Mouse (Mus musculus) kidney, adult 2 months (tissue): ENCODE measurements around the gene Ripor3. TPM values are rescaled to one million over a fixed set of nuclear protein-coding genes. Genes with fewer than 3 reads are reported as not detected.
A peak's percentile ranks its signal among the peaks of the same experiment; 100 is the strongest.

Experiments
- DNase-seq: peaks from one replicate; pipeline ENCODE4 v3.0.0; 2021
- H3K27ac ChIP-seq: fragments of 200-500 bp; 2 replicates; pipeline ENCODE4 v1.5.1; 2012; ENCODE audit warnings: low read depth, low read length, control low read depth, inconsistent platforms; ENCODE audit not compliant: insufficient read depth
- H3K27me3 ChIP-seq: fragments of 200-500 bp; replicated peaks from 2 replicates; pipeline ENCODE4 v1.6.1; 2012; ENCODE audit warnings: mild to moderate bottlenecking, moderate library complexity, low read length, inconsistent platforms; ENCODE audit not compliant: control insufficient read depth, insufficient read depth
- H3K36me3 ChIP-seq: fragments of 200-500 bp; 2 replicates; pipeline ENCODE4 v1.6.1; 2012; ENCODE audit warnings: mild to moderate bottlenecking, moderate library complexity, low read length, inconsistent platforms; ENCODE audit not compliant: control insufficient read depth, insufficient read depth
- H3K4me1 ChIP-seq: fragments of 200-500 bp; 2 replicates; pipeline ENCODE4 v1.6.1; 2011; ENCODE audit warnings: low read length; ENCODE audit not compliant: control insufficient read depth, insufficient read depth
- H3K4me3 ChIP-seq: fragments of 200-500 bp; 2 replicates; pipeline ENCODE4 v1.5.1; 2011; ENCODE audit warnings: mild to moderate bottlenecking, low read depth, low read length, control low read depth; ENCODE audit not compliant: insufficient read depth
- CTCF ChIP-seq: fragments of 200-500 bp; conservative IDR thresholded peaks from 2 replicates; pipeline ENCODE4 v1.5.1; 2011; ENCODE audit warnings: low read depth, mild to moderate bottlenecking, control low read depth, low read length, moderate library complexity, mixed read lengths; ENCODE audit not compliant: insufficient read depth, insufficient read length
- POLR2A ChIP-seq: fragments of 200-500 bp; IDR thresholded peaks from one replicate; pipeline ENCODE4 v1.6.1; 2011; ENCODE audit warnings: low read depth, low read length, control low read depth
- WGBS: fragments of 180-500 bp; shearing (Covaris S2); methylation state at CpG from one replicate; pipeline ENCODE4 v1.1.7; 2018; 5-methylcytosine and 5-hydroxymethylcytosine counted together
- polyA plus RNA-seq: library from polyadenylated mRNA; depleted of rRNA; stranded (reverse); fragments of >200 nt; gene quantifications from 2 replicates; pipeline ENCODE4 v1.2.3, GENCODE M21; 2012

The Ripor3 gene
- polyA plus RNA-seq, 1 experiment = 12.3 TPM

DNA sequence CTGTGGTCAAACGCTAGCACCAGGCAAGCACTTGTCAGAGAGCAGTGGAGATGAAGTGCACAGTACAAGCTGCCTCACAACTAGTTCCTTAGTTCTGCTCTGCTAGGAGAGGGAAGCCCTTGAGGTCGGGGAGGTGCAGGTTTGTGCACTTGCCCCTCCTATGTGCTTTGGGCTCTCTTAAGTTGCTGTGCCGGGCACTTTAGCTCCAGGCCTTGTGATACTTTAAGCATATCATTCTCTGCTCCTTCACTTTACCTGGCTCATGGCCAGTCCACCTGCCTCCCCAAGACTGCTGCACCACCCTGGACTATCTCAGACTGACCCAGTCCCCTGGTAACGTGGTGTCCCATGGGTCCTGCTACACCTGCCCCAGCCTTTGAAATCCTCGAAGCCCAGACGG lies 62.4 kb downstream of the Ripor3 start:
- H3K4me3 ChIP-seq = no peak overlapping the region
- no peak overlapping the region for H3K27ac ChIP-seq
- H3K36me3 ChIP-seq = no peaks in the 10 kb centered on the region
- H3K27me3 ChIP-seq = no peaks in the 10 kb centered on the region
- DNase-seq = no peak
- 56% methylated on average over 6 of the region's 6 CpGs for WGBS
- peaks cover 64% of the 10 kb centered on the region for H3K4me1 ChIP-seq
- no peak for TF ChIP-seq CTCF
- TF ChIP-seq POLR2A = no peak

DNA sequence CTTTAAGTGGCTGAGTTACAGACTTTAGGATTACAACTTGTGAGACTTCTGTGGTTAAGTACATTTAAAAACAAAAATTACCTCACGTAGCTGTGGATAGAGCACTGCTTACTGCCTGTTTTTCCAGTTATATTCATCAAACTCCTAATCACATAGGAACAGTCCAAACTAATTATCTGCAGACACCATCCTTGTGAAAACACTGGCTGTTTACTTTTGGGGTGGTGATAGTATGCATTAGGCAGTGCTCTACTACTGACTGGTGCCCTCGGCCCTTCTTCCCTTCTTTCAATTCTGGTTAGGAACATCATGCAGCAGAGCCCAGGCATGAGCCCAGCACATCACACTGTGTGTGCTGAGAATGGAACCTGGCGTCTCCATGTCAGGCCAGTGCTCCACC lies 63.2 kb downstream of the Ripor3 start:
- WGBS = 85% methylated on average over 3 of the region's 3 CpGs
- Histone ChIP-seq H3K36me3 (no peaks in the 10 kb centered on the region), H3K27me3 (no peaks in the 10 kb centered on the region), H3K27ac (no peak overlapping the region), H3K4me1 (peaks cover 69% of the 10 kb centered on the region), H3K4me3 (no peak overlapping the region)
- TF ChIP-seq POLR2A = no peak
- no peak for TF ChIP-seq CTCF
- no peak for DNase-seq

DNA sequence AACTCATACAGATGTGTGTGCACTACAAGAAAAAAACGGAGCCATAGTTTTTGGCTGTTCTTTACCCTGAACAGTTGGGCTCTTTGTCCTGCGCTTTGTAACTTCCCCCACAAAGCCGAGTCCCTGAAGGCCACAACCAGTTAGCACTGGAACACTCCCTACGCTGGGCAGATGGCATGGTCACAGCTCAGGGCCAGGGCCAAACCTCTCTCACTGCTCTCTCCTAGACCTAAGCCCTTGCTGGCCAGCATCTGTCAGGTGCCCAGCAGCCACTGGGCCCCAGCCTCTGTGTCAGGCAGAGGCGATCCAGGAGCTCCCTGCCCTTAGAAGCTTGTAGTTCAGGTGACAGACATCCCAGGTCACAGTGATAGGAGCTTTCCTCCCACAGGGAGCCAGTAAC lies 65.0 kb downstream of the Ripor3 start:
- H3K27ac ChIP-seq = no peak overlapping the region
- no peaks in the 10 kb centered on the region for H3K27me3 ChIP-seq
- no peaks in the 10 kb centered on the region for H3K36me3 ChIP-seq
- TF ChIP-seq POLR2A = no peak
- no peak for TF ChIP-seq CTCF
- no peak for DNase-seq
- WGBS = 85% methylated on average over 5 of the region's 5 CpGs
- H3K4me3 ChIP-seq = no peak overlapping the region
- H3K4me1 ChIP-seq = peaks cover 60% of the 10 kb centered on the region

DNA sequence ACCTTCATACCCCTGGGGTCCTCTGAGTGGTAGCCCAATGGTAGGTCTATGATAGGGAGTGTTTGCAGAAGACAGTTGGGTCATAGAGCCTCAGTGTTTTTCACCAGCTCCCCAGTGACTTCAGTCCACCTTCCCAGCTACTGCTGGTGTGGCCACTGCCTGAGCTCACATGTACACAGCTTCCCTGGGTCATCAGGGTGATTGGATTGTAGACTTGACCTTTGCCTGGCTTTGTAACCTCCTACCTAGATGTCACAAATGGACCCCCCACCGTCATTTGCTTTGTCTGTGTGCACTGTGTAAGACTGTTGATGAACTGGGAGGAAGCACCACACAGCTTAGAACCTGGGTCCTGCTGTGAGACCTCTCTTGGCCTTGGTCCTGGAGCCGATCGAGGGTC lies 66.2 kb downstream of the Ripor3 start:
- no peak for DNase-seq
- H3K36me3 ChIP-seq = no peaks in the 10 kb centered on the region
- H3K4me1 ChIP-seq = peaks cover 48% of the 10 kb centered on the region
- TF ChIP-seq CTCF = no peak
- no peak for TF ChIP-seq POLR2A
- no peak overlapping the region for H3K4me3 ChIP-seq
- no peaks in the 10 kb centered on the region for H3K27me3 ChIP-seq
- 92% methylated on average over 3 of the region's 3 CpGs for WGBS
- no peak overlapping the region for H3K27ac ChIP-seq

DNA sequence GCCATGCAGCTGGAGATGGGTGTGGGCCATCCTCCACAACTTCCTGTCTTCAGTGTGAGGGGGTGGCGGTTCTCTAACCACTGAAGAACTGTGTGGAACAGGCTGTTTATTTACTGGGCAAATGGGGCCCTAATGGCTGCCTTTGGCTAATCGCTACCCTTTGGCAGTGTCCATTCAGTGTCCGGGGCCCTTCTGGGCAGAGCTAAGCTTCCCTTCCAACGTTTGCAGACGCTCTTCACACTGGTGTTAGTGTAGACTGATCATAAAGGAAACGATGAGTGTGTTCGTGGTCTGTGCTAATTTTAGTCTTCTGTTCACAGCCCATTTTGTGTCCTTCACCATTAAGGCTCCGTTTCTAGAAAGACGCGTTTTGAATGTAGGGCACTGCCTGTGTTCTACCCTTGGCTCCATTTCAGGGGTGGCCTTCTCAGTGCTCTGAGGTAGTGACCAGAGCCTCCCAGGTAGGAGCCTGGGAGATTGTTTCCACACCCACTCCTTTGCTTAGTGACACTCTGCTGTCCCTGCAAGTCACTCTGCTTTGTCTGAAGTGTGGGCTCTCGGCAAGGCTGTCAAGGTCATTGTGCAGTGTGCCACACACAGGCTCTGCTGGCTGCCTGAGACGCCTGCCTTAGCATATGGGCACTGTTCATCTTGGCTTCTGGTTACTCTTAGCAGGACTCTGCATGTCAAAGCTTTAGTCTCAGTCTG lies 67.3 kb downstream of the Ripor3 start:
- no peak for TF ChIP-seq POLR2A
- no peak for TF ChIP-seq CTCF
- Histone ChIP-seq H3K36me3 (no peaks in the 10 kb centered on the region), H3K4me1 (peaks cover 37% of the 10 kb centered on the region), H3K27me3 (no peaks in the 10 kb centered on the region), H3K4me3 (no peak overlapping the region), H3K27ac (peak overlapping the region; percentile 64)
- DNase-seq = peak; percentile 54
- WGBS = 56% methylated on average over 12 of the region's 12 CpGs

DNA sequence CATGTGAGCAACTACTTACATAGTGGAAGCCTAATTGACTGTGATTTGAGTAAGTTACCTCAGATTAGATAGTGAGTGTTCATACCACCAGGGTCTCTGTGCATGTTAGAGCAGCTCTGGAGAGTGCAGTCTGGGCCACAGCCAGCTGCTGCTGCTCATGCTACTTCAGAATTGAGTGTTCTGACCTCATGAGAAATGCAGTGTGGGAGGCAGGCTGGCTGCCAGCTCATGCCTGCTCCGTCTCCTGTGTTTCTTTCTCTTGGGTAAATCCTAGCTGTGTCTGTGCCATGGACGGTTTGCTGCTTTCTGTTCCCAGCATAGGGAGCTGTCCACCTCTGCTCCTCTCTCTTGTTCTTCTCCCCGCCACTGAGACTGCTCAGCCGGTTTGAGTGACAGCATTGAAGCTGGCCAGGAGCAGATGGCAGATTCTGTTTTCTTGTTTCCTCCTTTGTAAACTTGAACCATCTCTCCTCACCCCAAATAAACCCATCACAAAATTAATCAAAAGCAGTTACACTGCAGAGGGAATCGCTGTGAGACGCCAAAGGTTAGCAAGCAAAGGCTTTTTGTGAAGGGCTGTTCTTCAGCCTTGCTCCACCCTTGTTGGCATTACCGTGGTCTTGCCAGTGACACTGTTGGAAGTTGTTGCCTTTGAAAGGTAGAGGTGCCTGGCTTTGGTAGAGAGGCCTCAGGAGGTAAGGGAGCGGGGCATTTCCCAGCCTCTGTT lies 68.1 kb downstream of the Ripor3 start:
- H3K27ac ChIP-seq = peak overlapping the region; percentile 64
- no peaks in the 10 kb centered on the region for H3K27me3 ChIP-seq
- 27% methylated on average over 8 of the region's 8 CpGs for WGBS
- peak; percentile 82 for DNase-seq
- TF ChIP-seq POLR2A (no peak), CTCF (no peak)
- no peak overlapping the region for H3K4me3 ChIP-seq
- peaks cover 29% of the 10 kb centered on the region for H3K4me1 ChIP-seq
- no peaks in the 10 kb centered on the region for H3K36me3 ChIP-seq

DNA sequence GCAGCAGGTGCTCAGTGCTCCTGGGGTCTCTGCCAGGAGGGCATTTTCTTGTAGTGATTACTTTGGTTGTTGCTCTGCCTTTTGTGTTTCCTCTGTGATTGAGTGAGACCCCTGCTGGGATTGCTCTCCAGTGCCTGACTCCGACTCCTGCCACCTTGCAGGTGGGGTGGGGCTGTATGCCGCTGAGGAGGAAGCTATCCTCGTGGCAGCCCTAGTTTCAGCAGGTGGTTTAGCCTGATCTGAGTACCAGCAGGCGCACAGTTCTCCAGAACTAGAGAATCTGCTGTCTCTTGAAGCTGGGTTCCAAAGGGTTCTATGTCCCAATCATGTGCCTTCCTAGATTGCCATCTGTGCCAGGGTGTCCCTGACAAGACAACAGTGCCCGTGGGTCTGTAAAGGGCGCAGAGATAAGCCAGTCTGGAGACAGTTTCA lies 68.7 kb downstream of the Ripor3 start:
- WGBS = 47% methylated on average over 6 of the region's 6 CpGs
- H3K4me1 ChIP-seq = peaks cover 28% of the 10 kb centered on the region

More for the DNA sequence above, 68.7 kb downstream of the Ripor3 start:
- Histone ChIP-seq H3K4me3 (no peak overlapping the region), H3K36me3 (no peaks in the 10 kb centered on the region), H3K27ac (no peak overlapping the region; the same call in 1 of the 2 replicates), H3K27me3 (no peaks in the 10 kb centered on the region)
- DNase-seq = no peak
- TF ChIP-seq POLR2A (no peak), CTCF (no peak)
